8 mouse cellular contexts compared by ENCODE assay signal in genomic region chr4:133660193-133661155, GRCm38 (mm10). TPM values are rescaled to one million over a fixed set of nuclear protein-coding genes. Genes with fewer than 3 reads are reported as not detected.
DNase-seq lines count a peak whose midpoint lies in the region; ATAC-seq and TF ChIP-seq lines count a peak whose summit lies in the region.

No protein-coding gene starts in this region.

- H3K9me3 ChIP-seq in heart, embryonic 12.5 days (replicated peaks): no peaks in the 10 kb centered on the region
- H3K9me3 ChIP-seq in kidney, postnatal 0 days (replicated peaks; ENCODE audit: low read length): no peaks in the 10 kb centered on the region
- H3K9me3 ChIP-seq in liver, embryonic 11.5 days (ENCODE audit: control insufficient read depth, low read length): no peaks in the 10 kb centered on the region

- H3ac ChIP-seq in C2C12 (ENCODE audit: control insufficient read depth, insufficient read length, low read depth): peak overlapping the region; percentile 51
- no peak overlapping the region for H3ac ChIP-seq in myocyte (ENCODE audit: control insufficient read depth, insufficient read length)

- no peak for TF ChIP-seq CTCF in C2C12 (IDR thresholded peaks at IDR 0.05; ENCODE audit: control insufficient read depth, insufficient read depth, insufficient read length)
- no peak for TF ChIP-seq CTCF in bone marrow, adult 2 months (IDR thresholded peaks at IDR 0.05; ENCODE audit: control insufficient read depth, insufficient read depth, low read length)
- TF ChIP-seq CTCF in kidney, postnatal 0 days (IDR thresholded peaks at IDR 0.05; ENCODE audit: low read depth): no peak

- H3K79me3 ChIP-seq in C2C12 (ENCODE audit: low read depth): no peaks in the 10 kb centered on the region

- H3K79me2 ChIP-seq in C2C12 (ENCODE audit: control insufficient read depth, insufficient read depth) (peaks cover 9% of the 10 kb centered on the region), myocyte (ENCODE audit: control insufficient read depth, insufficient read depth) (no peaks in the 10 kb centered on the region)

- H3K27ac ChIP-seq in bone marrow, adult 2 months (ENCODE audit: control insufficient read depth, insufficient read depth, low read depth, low read length, poor library complexity): peak overlapping the region; percentile 97
- peak overlapping the region; percentile 86 for H3K27ac ChIP-seq in heart, embryonic 12.5 days (ENCODE audit: poor library complexity, severe bottlenecking)
- H3K27ac ChIP-seq in kidney, postnatal 0 days: peak overlapping the region; percentile 97
- H3K27ac ChIP-seq in liver, embryonic 11.5 days (ENCODE audit: low read depth, low read length): peak overlapping the region; percentile 86

- H3K4me1 ChIP-seq in bone marrow, adult 2 months (ENCODE audit: control insufficient read depth, insufficient read depth, low read length): peaks cover 11% of the 10 kb centered on the region
- H3K4me1 ChIP-seq in heart, embryonic 12.5 days (replicated peaks): peaks cover 33% of the 10 kb centered on the region
- peaks cover 25% of the 10 kb centered on the region for H3K4me1 ChIP-seq in kidney, postnatal 0 days (replicated peaks; ENCODE audit: insufficient read depth, low read length)
- H3K4me1 ChIP-seq in liver, embryonic 11.5 days (replicated peaks; ENCODE audit: control insufficient read depth, insufficient read depth, low read length): peaks cover 28% of the 10 kb centered on the region

- DNase-seq in fibroblast of lung, adult 2 months (ENCODE audit: low read depth): peak; percentile 84
- peak; percentile 86 for DNase-seq in kidney, postnatal 0 days (ENCODE audit: low spot score)
- no peak for DNase-seq in liver, embryonic 11.5 days (ENCODE audit: low spot score)
- DNase-seq in urinary bladder, postnatal 36 days (ENCODE audit: low spot score in 2 of 2): peak; percentile 45 to 85

- peak overlapping the region; percentile 23 for H3K4me3 ChIP-seq in C2C12 (ENCODE audit: insufficient read depth, poor library complexity, severe bottlenecking)
- H3K4me3 ChIP-seq in bone marrow, adult 2 months (replicated peaks; ENCODE audit: control insufficient read depth, low read depth, low read length): peak overlapping the region; percentile 54
- peak overlapping the region; percentile 31 for H3K4me3 ChIP-seq in heart, embryonic 12.5 days
- peak overlapping the region; percentile 37 for H3K4me3 ChIP-seq in kidney, postnatal 0 days (replicated peaks; ENCODE audit: low read depth, low read length)
- H3K4me3 ChIP-seq in liver, embryonic 11.5 days (ENCODE audit: low read depth, low read length): peak overlapping the region; percentile 36
- H3K4me3 ChIP-seq in myocyte: peak overlapping the region; percentile 26

- peak overlapping the region; percentile 60 for H3K4me2 ChIP-seq in heart, embryonic 12.5 days
- H3K4me2 ChIP-seq in kidney, postnatal 0 days (ENCODE audit: low read length): peak overlapping the region; percentile 60
- H3K4me2 ChIP-seq in liver, embryonic 11.5 days: peak overlapping the region; percentile 62
- H3K4me2 ChIP-seq in myocyte (ENCODE audit: low read depth): peak overlapping the region; percentile 92

- peak; percentile 30; the same call in 1 of the 2 replicates for ATAC-seq in heart, embryonic 12.5 days (ENCODE audit: insufficient number of reproducible peaks, low FRiP score)
- peak; percentile 52; the same call in 1 of the 2 replicates for ATAC-seq in kidney, postnatal 0 days (replicated peaks; ENCODE audit: low FRiP score, low read depth)
- ATAC-seq in liver, embryonic 11.5 days (replicated peaks; ENCODE audit: low FRiP score): no peak

- TF ChIP-seq POLR2A in bone marrow, adult 2 months (IDR thresholded peaks at IDR 0.05; ENCODE audit: borderline replicate concordance, control insufficient read depth, low read depth, low read length): no peak
- peak; percentile 20 for TF ChIP-seq POLR2A in myocyte (IDR thresholded peaks at IDR 0.05; ENCODE audit: insufficient read length, low read depth)

- H3K36me3 ChIP-seq in C2C12 (ENCODE audit: control insufficient read depth, insufficient read depth) (no peaks in the 10 kb centered on the region), myocyte (ENCODE audit: control insufficient read depth, insufficient read depth) (no peaks in the 10 kb centered on the region)
- H3K36me3 ChIP-seq in heart, embryonic 12.5 days: peaks cover 22% of the 10 kb centered on the region
- peaks cover 12% of the 10 kb centered on the region; the same call in 1 of the 2 replicates for H3K36me3 ChIP-seq in kidney, postnatal 0 days (ENCODE audit: insufficient read depth, low read length)
- 0 out of 2 replicates have a peak, but pooled peaks cover 2% of the 10 kb centered on the region for H3K36me3 ChIP-seq in liver, embryonic 11.5 days (ENCODE audit: control insufficient read depth, insufficient read depth, low read length)

- H3K9ac ChIP-seq in heart, embryonic 12.5 days: peak overlapping the region; percentile 60
- peak overlapping the region; percentile 53 for H3K9ac ChIP-seq in kidney, postnatal 0 days (ENCODE audit: low read depth, low read length)
- H3K9ac ChIP-seq in liver, embryonic 11.5 days (ENCODE audit: low read depth, low read length): peak overlapping the region; percentile 57

- WGBS in bone marrow, adult 2 months: 37% methylated on average over 10 of the region's 10 CpGs
- 15% methylated on average over 10 of the region's 10 CpGs for WGBS in heart, embryonic 12.5 days
- 5% methylated on average over 10 of the region's 10 CpGs for WGBS in kidney, postnatal 0 days
- 27% methylated on average over 10 of the region's 10 CpGs for WGBS in liver, embryonic 11.5 days

- H3K27me3 ChIP-seq in C2C12 (ENCODE audit: control insufficient read depth, insufficient read depth, insufficient read length) (no peaks in the 10 kb centered on the region), myocyte (ENCODE audit: control insufficient read depth, insufficient read depth, insufficient read length) (no peaks in the 10 kb centered on the region)
- no peaks in the 10 kb centered on the region for H3K27me3 ChIP-seq in heart, embryonic 12.5 days (replicated peaks)
- no peaks in the 10 kb centered on the region for H3K27me3 ChIP-seq in kidney, postnatal 0 days (ENCODE audit: insufficient read depth, low read length)
- H3K27me3 ChIP-seq in liver, embryonic 11.5 days (replicated peaks; ENCODE audit: control insufficient read depth, insufficient read depth, low read length): no peaks in the 10 kb centered on the region

TF ChIP-seq in C2C12, 6 proteins besides CTCF, POLR2A, EP300 and RAD21:
- no peak for TF ChIP-seq MYOG (IDR thresholded peaks at IDR 0.05; ENCODE audit: control insufficient read depth, extremely low read depth, insufficient read length)
- no peak for TF ChIP-seq CEBPB (IDR thresholded peaks at IDR 0.05; ENCODE audit: low read depth)
- no peak for TF ChIP-seq USF1 (IDR thresholded peaks at IDR 0.05; ENCODE audit: low read depth)
- peak; percentile 38 for TF ChIP-seq MAX (IDR thresholded peaks at IDR 0.05)
- peak; percentile 43 for TF ChIP-seq FOSL1 (IDR thresholded peaks at IDR 0.05; ENCODE audit: insufficient read depth, low read length, poor library complexity, severe bottlenecking)
- peak; percentile 71 for TF ChIP-seq MYOD1 (IDR thresholded peaks at IDR 0.05; ENCODE audit: control insufficient read depth, insufficient read length, low read depth)
TF ChIP-seq in C2C12: peak in this region for 3.

TF ChIP-seq in myocyte, 11 proteins besides CTCF, POLR2A, EP300 and RAD21:
- peak; percentile 40 for TF ChIP-seq TCF3 (IDR thresholded peaks at IDR 0.05; ENCODE audit: insufficient read length, low read depth)
- peak; percentile 75 for TF ChIP-seq TCF12 (IDR thresholded peaks at IDR 0.05; ENCODE audit: insufficient read depth, poor library complexity, severe bottlenecking)
- peak; percentile 36 to 81 (median 80) for TF ChIP-seq MYOD1 (IDR thresholded peaks at IDR 0.05; ENCODE audit: control insufficient read depth in 1 of 3, insufficient read length in 2 of 3, low read depth in 2 of 3)
- TF ChIP-seq MYOG (IDR thresholded peaks at IDR 0.05; ENCODE audit: control insufficient read depth in 1 of 3, insufficient read depth in 1 of 3, insufficient read length in 2 of 3, low read depth in 2 of 3): peak; percentile 24 to 83 (median 49)
- peak; percentile 34 for TF ChIP-seq POLR2AphosphoS2 (IDR thresholded peaks at IDR 0.05; ENCODE audit: insufficient read length, low read depth)
- no peak for TF ChIP-seq CEBPB (IDR thresholded peaks at IDR 0.05; ENCODE audit: insufficient read depth, poor library complexity, severe bottlenecking)

RNA-seq across cellular contexts. Expression of gene Zdhhc18, which starts 10.5 kb away (rescaled TPM):
- polyA plus RNA-seq in C2C12 (2012; fragmentation: generic; extraction: Trizol) (14.3 TPM), myocyte (2012; fragmentation: generic; extraction: Trizol) (14.3 TPM)
- 23.6 and 39.6 TPM in 2 replicates for polyA plus RNA-seq in bone marrow, adult 2 months (2011; ENCODE audit: insufficient read depth, insufficient read length, low replicate concordance, missing spikeins)
- polyA plus RNA-seq in heart, embryonic 12.5 days (2016; fragmentation: Nextera tagmentation; extraction: Ambion mirVana): 3.5 and 3.9 TPM in 2 replicates
- polyA plus RNA-seq in kidney, postnatal 0 days (2015; fragmentation: Nextera tagmentation; extraction: Ambion mirVana): 3.7 and 7.1 TPM in 2 replicates
- polyA plus RNA-seq in liver, embryonic 11.5 days (2014; fragmentation: Nextera tagmentation; extraction: Ambion mirVana): 2.1 and 3.1 TPM in 2 replicates

RNA-seq across cellular contexts. Expression of gene Pigv, which starts 12.0 kb away (rescaled TPM):
- polyA plus RNA-seq in C2C12 (2012; fragmentation: generic; extraction: Trizol) (7.3 TPM), myocyte (2012; fragmentation: generic; extraction: Trizol) (9.8 TPM)
- 2.8 and 10.4 TPM in 2 replicates for polyA plus RNA-seq in bone marrow, adult 2 months (2011; ENCODE audit: insufficient read depth, insufficient read length, low replicate concordance, missing spikeins)
- 15.0 and 18.4 TPM in 2 replicates for polyA plus RNA-seq in heart, embryonic 12.5 days (2016; fragmentation: Nextera tagmentation; extraction: Ambion mirVana)
- 19.1 and 19.7 TPM in 2 replicates for polyA plus RNA-seq in kidney, postnatal 0 days (2015; fragmentation: Nextera tagmentation; extraction: Ambion mirVana)
- 10.7 and 15.0 TPM in 2 replicates for polyA plus RNA-seq in liver, embryonic 11.5 days (2014; fragmentation: Nextera tagmentation; extraction: Ambion mirVana)

RNA-seq across cellular contexts. Expression of gene Sfn, which starts 58.5 kb away (rescaled TPM):
- 0.54 TPM for polyA plus RNA-seq in C2C12 (2012; fragmentation: generic; extraction: Trizol)
- polyA plus RNA-seq in bone marrow, adult 2 months (2011; ENCODE audit: insufficient read depth, insufficient read length, low replicate concordance, missing spikeins): 10.3 and 19.0 TPM in 2 replicates
- 0.76 and 1.4 TPM in 2 replicates for polyA plus RNA-seq in heart, embryonic 12.5 days (2016; fragmentation: Nextera tagmentation; extraction: Ambion mirVana)
- polyA plus RNA-seq in kidney, postnatal 0 days (2015; fragmentation: Nextera tagmentation; extraction: Ambion mirVana): 20.5 and 21.3 TPM in 2 replicates
- 1.7 and 3.5 TPM in 2 replicates for polyA plus RNA-seq in liver, embryonic 11.5 days (2014; fragmentation: Nextera tagmentation; extraction: Ambion mirVana)
- 0.56 TPM for polyA plus RNA-seq in myocyte (2012; fragmentation: generic; extraction: Trizol)
